Mouse (Mus musculus): ENCODE results near the gene Irs1.

DNA sequence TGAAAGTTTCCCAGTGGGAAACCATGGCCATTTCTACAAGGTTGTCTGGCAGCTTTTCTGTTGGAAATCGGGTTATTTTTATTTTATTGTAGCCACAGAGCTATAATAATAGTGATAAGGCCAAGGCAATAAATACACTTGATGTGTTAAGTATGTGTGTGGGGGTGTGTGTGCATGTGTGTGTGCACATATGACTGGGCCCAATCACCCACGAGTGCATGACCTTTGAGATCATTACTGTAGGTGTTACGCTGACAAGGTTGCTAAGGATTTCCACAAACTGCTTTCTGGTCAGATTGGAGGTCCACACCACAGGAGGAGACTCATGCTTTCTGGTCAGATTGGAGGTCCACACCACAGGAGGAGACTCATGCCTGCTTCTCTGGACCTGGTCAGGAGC lies 43.3 kb upstream of the Irs1 start:
- TF ChIP-seq CTCF (IDR thresholded peaks at IDR 0.05; ENCODE audit: low read depth, low read length), result no peak
- TF ChIP-seq POLR2A (IDR thresholded peaks at IDR 0.05; ENCODE audit: extremely low read depth, insufficient read depth, low read length), result no peak
